Mouse (Mus musculus) midbrain, embryonic 11.5 days (tissue): ENCODE results near the gene Tenm3. TPM values are rescaled to one million over a fixed set of nuclear protein-coding genes. Genes with fewer than 3 reads are reported as not detected.
A peak's percentile ranks its signal among the peaks of the same experiment; 100 is the strongest.

Source experiments
- ATAC-seq: fragments of 200-750 bp; cut with Nextera tagmentation; 2 replicates; pipeline ENCODE4 v1.8.0; 2017; ENCODE audit warnings: moderate TSS enrichment, moderate library complexity; ENCODE audit not compliant: low FRiP score
- DNase-seq: peaks from one replicate; pipeline ENCODE4 v3.0.0; 2015; ENCODE audit warnings: low spot score; ENCODE audit errors: missing footprints
- H3K27ac ChIP-seq: fragments of 300-500 bp; sonication (generic); 2 replicates; pipeline ENCODE4 v1.5.1; 2014; ENCODE audit warnings: low read depth, low read length
- H3K27me3 ChIP-seq: fragments of 300-500 bp; sonication (generic); 2 replicates; pipeline ENCODE4 v1.6.1; 2014; ENCODE audit warnings: mild to moderate bottlenecking, low read length, moderate library complexity, mixed read lengths; ENCODE audit not compliant: control insufficient read depth, insufficient read depth
- H3K36me3 ChIP-seq: fragments of 300-500 bp; sonication (generic); 2 replicates; pipeline ENCODE4 v1.6.1; 2014; ENCODE audit warnings: mild to moderate bottlenecking, low read length, moderate library complexity, mixed read lengths; ENCODE audit not compliant: control insufficient read depth, insufficient read depth
- H3K4me1 ChIP-seq: fragments of 300-500 bp; sonication (generic); 2 replicates; pipeline ENCODE4 v1.6.1; 2014; ENCODE audit warnings: low read length; ENCODE audit not compliant: control insufficient read depth, insufficient read depth
- H3K4me2 ChIP-seq: fragments of 300-500 bp; sonication (generic); 2 replicates; pipeline ENCODE4 v1.6.1; 2014; ENCODE audit warnings: mild to moderate bottlenecking, moderate library complexity
- H3K4me3 ChIP-seq: fragments of 300-500 bp; sonication (generic); 2 replicates; pipeline ENCODE4 v1.5.1; 2014; ENCODE audit warnings: low read depth, low read length
- H3K9ac ChIP-seq: fragments of 300-500 bp; sonication (generic); 2 replicates; pipeline ENCODE4 v1.6.1; 2014; ENCODE audit warnings: low read length
- H3K9me3 ChIP-seq: fragments of 300-500 bp; sonication (generic); 2 replicates; pipeline ENCODE4 v1.6.1; 2016; ENCODE audit warnings: low read length; ENCODE audit not compliant: control insufficient read depth
- WGBS: fragments of 180-500 bp; shearing (Covaris S2); extraction: QIAGEN DNeasy Blood & Tissue Kit; methylation state at CpG from one replicate; pipeline ENCODE4 v1.1.7; 2014; 5-methylcytosine and 5-hydroxymethylcytosine counted together
- polyA plus RNA-seq: library from polyadenylated mRNA; unstranded; fragments of >200 nt; fragmentation: Nextera tagmentation; extraction: Ambion mirVana; gene quantifications from 2 replicates; pipeline ENCODE4 v1.2.1, GENCODE M21; 2014

Tenm3 gene
- polyA plus RNA-seq, 1 experiment from 2014 or later, result 39.6 TPM

- peaks cover 21% of the 10 kb centered on the region for H3K27me3 ChIP-seq
- ATAC-seq, result 0 out of 2 replicates have a peak, but pooled peaks have one; percentile 3
These were observed 687 bp upstream of the Tenm3 start for GRCm38 (mm10) chr8:48844370-48844905.

GRCm38 (mm10) chr8:48842991-48843930 is 490 bp downstream of the Tenm3 start:
- under 1% methylated on average over 78 of the region's 93 CpGs for WGBS
- DNase-seq, result peak; percentile 98
- Histone ChIP-seq H3K27ac (peak overlapping the region; percentile 93), H3K27me3 (peaks cover 21% of the 10 kb centered on the region), H3K4me3 (peak overlapping the region; percentile 80), H3K9ac (peak overlapping the region; percentile 68), H3K4me1 (peaks cover 24% of the 10 kb centered on the region), H3K36me3 (no peaks in the 10 kb centered on the region), H3K9me3 (no peaks in the 10 kb centered on the region), H3K4me2 (peak overlapping the region; percentile 51)
- peak; percentile 83 for ATAC-seq

More at GRCm38 (mm10) chr8:48844370-48844905, 687 bp upstream of the Tenm3 start:
- H3K9me3 ChIP-seq, result no peaks in the 10 kb centered on the region
- DNase-seq, result peak; percentile 93
- no peaks in the 10 kb centered on the region for H3K36me3 ChIP-seq
- WGBS, result under 1% methylated on average over 14 of the region's 14 CpGs
- peaks cover 25% of the 10 kb centered on the region for H3K4me1 ChIP-seq
- peak overlapping the region; percentile 68 for H3K9ac ChIP-seq
- H3K4me3 ChIP-seq, result peak overlapping the region; percentile 80
- H3K4me2 ChIP-seq, result peak overlapping the region; percentile 51
- peak overlapping the region; percentile 28 for H3K27ac ChIP-seq

GRCm38 (mm10) chr8:48842516-48842990 is 1.2 kb downstream of the Tenm3 start:
- Histone ChIP-seq H3K27ac (peak overlapping the region; percentile 93), H3K9me3 (no peaks in the 10 kb centered on the region), H3K4me1 (peaks cover 24% of the 10 kb centered on the region), H3K4me2 (peak overlapping the region; percentile 51), H3K36me3 (no peaks in the 10 kb centered on the region), H3K4me3 (peak overlapping the region; percentile 80), H3K27me3 (peaks cover 19% of the 10 kb centered on the region), H3K9ac (peak overlapping the region; percentile 68)
- DNase-seq (peak; percentile 97), ATAC-seq (peak; percentile 5; the same call in 1 of the 2 replicates)
- WGBS, result 0% methylated on average over 11 of the region's 11 CpGs

GRCm38 (mm10) chr8:48842035-48842434 is 1.7 kb downstream of the Tenm3 start:
- no peak for ATAC-seq
- Histone ChIP-seq H3K27ac (peak overlapping the region; percentile 93; the same call in 1 of the 2 replicates), H3K9ac (peak overlapping the region; percentile 68)

GRCm38 (mm10) chr8:48835745-48836144 is 8.0 kb downstream of the Tenm3 start:
- peak; percentile 57; the same call in 1 of the 2 replicates for ATAC-seq

More at GRCm38 (mm10) chr8:48842035-48842434, 1.7 kb downstream of the Tenm3 start:
- peak overlapping the region; percentile 51 for H3K4me2 ChIP-seq
- no peaks in the 10 kb centered on the region for H3K9me3 ChIP-seq
- H3K36me3 ChIP-seq, result no peaks in the 10 kb centered on the region
- H3K4me1 ChIP-seq, result peaks cover 23% of the 10 kb centered on the region
- H3K27me3 ChIP-seq, result peaks cover 19% of the 10 kb centered on the region
- peak overlapping the region; percentile 80 for H3K4me3 ChIP-seq
- peak; percentile 93 for DNase-seq
- 6% methylated on average over 4 of the region's 4 CpGs for WGBS

GRCm38 (mm10) chr8:48827454-48827853 is 16.3 kb downstream of the Tenm3 start:
- no peak overlapping the region for H3K4me3 ChIP-seq
- no peaks in the 10 kb centered on the region for H3K4me1 ChIP-seq
- no peak overlapping the region for H3K4me2 ChIP-seq
- WGBS, result 71% methylated on average over 9 of the region's 9 CpGs
- no peaks in the 10 kb centered on the region for H3K27me3 ChIP-seq
- H3K9ac ChIP-seq, result no peak overlapping the region
- no peak for ATAC-seq
- no peak for DNase-seq
- no peak overlapping the region for H3K27ac ChIP-seq
- H3K9me3 ChIP-seq, result no peaks in the 10 kb centered on the region
- H3K36me3 ChIP-seq, result no peaks in the 10 kb centered on the region

More at GRCm38 (mm10) chr8:48835745-48836144, 8.0 kb downstream of the Tenm3 start:
- no peak for DNase-seq
- no peaks in the 10 kb centered on the region for H3K9me3 ChIP-seq
- H3K9ac ChIP-seq, result no peak overlapping the region
- no peaks in the 10 kb centered on the region for H3K36me3 ChIP-seq
- peaks cover 6% of the 10 kb centered on the region; the same call in 1 of the 2 replicates for H3K4me1 ChIP-seq
- H3K27me3 ChIP-seq, result no peaks in the 10 kb centered on the region
- no peak overlapping the region for H3K27ac ChIP-seq
- H3K4me2 ChIP-seq, result no peak overlapping the region
- no peak overlapping the region for H3K4me3 ChIP-seq
- 57% methylated on average over 2 of the region's 2 CpGs for WGBS

GRCm38 (mm10) chr8:48825666-48826065 is 18.1 kb downstream of the Tenm3 start:
- H3K4me1 ChIP-seq, result no peaks in the 10 kb centered on the region
- no peak overlapping the region for H3K4me2 ChIP-seq
- no peak for ATAC-seq
- DNase-seq, result no peak
- H3K27ac ChIP-seq, result no peak overlapping the region
- H3K9ac ChIP-seq, result no peak overlapping the region
- H3K27me3 ChIP-seq, result no peaks in the 10 kb centered on the region
- no peaks in the 10 kb centered on the region for H3K36me3 ChIP-seq
- WGBS, result 92% methylated on average over 7 of the region's 7 CpGs
- H3K4me3 ChIP-seq, result no peak overlapping the region
- no peaks in the 10 kb centered on the region for H3K9me3 ChIP-seq

GRCm38 (mm10) chr8:48822291-48822690 is 21.5 kb downstream of the Tenm3 start:
- Histone ChIP-seq H3K4me3 (no peak overlapping the region), H3K9ac (no peak overlapping the region), H3K9me3 (no peaks in the 10 kb centered on the region), H3K4me1 (peaks cover 2% of the 10 kb centered on the region; the same call in 1 of the 2 replicates), H3K4me2 (no peak overlapping the region), H3K27me3 (no peaks in the 10 kb centered on the region), H3K27ac (no peak overlapping the region), H3K36me3 (no peaks in the 10 kb centered on the region)
- DNase-seq, result no peak
- ATAC-seq, result no peak
- 83% methylated on average over 4 of the region's 4 CpGs for WGBS
